Mouse (Mus musculus) midbrain, embryonic 10.5 days (tissue): ENCODE data around the gene Ankrd60. TPM values are rescaled to one million over a fixed set of nuclear protein-coding genes. Genes with fewer than 3 reads are reported as not detected.

Source experiments
- DNase-seq: peaks from one replicate; pipeline ENCODE4 v3.0.0-alpha.2; 2017; ENCODE audit warnings: low spot score
- H3K27ac ChIP-seq: fragments of 300-500 bp; sonication (generic); replicated peaks from 2 replicates; pipeline ENCODE4 v1.5.1; 2016; ENCODE audit warnings: mild to moderate bottlenecking
- H3K27me3 ChIP-seq: fragments of 300-500 bp; sonication (generic); 2 replicates; pipeline ENCODE4 v1.6.1; 2016; ENCODE audit warnings: low read depth, mild to moderate bottlenecking; ENCODE audit not compliant: poor library complexity, severe bottlenecking
- H3K36me3 ChIP-seq: fragments of 300-500 bp; sonication (generic); 2 replicates; pipeline ENCODE4 v1.6.1; 2016; ENCODE audit warnings: mild to moderate bottlenecking, moderate library complexity
- H3K4me1 ChIP-seq: fragments of 300-500 bp; sonication (generic); 2 replicates; pipeline ENCODE4 v1.6.1; 2016
- H3K4me3 ChIP-seq: fragments of 300-500 bp; sonication (generic); 2 replicates; pipeline ENCODE4 v1.5.1; 2016; ENCODE audit warnings: mild to moderate bottlenecking, moderate library complexity
- H3K9me3 ChIP-seq: fragments of 300-500 bp; sonication (generic); replicated peaks from 2 replicates; pipeline ENCODE4 v1.6.1; 2016; ENCODE audit warnings: mild to moderate bottlenecking
- WGBS: fragments of 180-500 bp; shearing (Covaris S2); methylation state at CpG from one replicate; pipeline ENCODE4 v1.1.7; 2016; 5-methylcytosine and 5-hydroxymethylcytosine counted together
- polyA plus RNA-seq: library from polyadenylated mRNA; unstranded; fragments of >200 nt; fragmentation: Nextera tagmentation; extraction: Ambion mirVana; gene quantifications from 2 replicates; pipeline ENCODE4 v1.2.1, GENCODE M21; 2016

Ankrd60 gene
- polyA plus RNA-seq, 1 experiment from 2014 or later, result not detected

GRCm38 (mm10) chr2:173535390-173535789 lies 42.8 kb downstream of the Ankrd60 start:
- Histone ChIP-seq H3K27ac (no peak overlapping the region), H3K9me3 (no peaks in the 10 kb centered on the region), H3K36me3 (no peaks in the 10 kb centered on the region), H3K4me1 (peaks cover 9% of the 10 kb centered on the region), H3K27me3 (no peaks in the 10 kb centered on the region), H3K4me3 (no peak overlapping the region)
- DNase-seq, result no peak
- WGBS, result 88% methylated on average over 18 of the region's 18 CpGs

- DNase-seq, result no peak
Measured at GRCm38 (mm10) chr2:173534581-173534980, 43.6 kb downstream of the Ankrd60 start.

GRCm38 (mm10) chr2:173532711-173533462 lies 45.3 kb downstream of the Ankrd60 start:
- Histone ChIP-seq H3K27me3 (no peaks in the 10 kb centered on the region), H3K9me3 (no peaks in the 10 kb centered on the region), H3K4me3 (no peak overlapping the region), H3K36me3 (no peaks in the 10 kb centered on the region), H3K27ac (no peak overlapping the region), H3K4me1 (no peaks in the 10 kb centered on the region)
- WGBS, result 78% methylated on average over 15 of the region's 15 CpGs
- DNase-seq, result no peak

More at GRCm38 (mm10) chr2:173534581-173534980, 43.6 kb downstream of the Ankrd60 start:
- H3K27me3 ChIP-seq, result no peaks in the 10 kb centered on the region
- H3K4me1 ChIP-seq, result peaks cover 1% of the 10 kb centered on the region
- no peak overlapping the region for H3K27ac ChIP-seq
- no peaks in the 10 kb centered on the region for H3K36me3 ChIP-seq
- H3K9me3 ChIP-seq, result no peaks in the 10 kb centered on the region
- H3K4me3 ChIP-seq, result no peak overlapping the region
- WGBS, result 86% methylated on average over 7 of the region's 7 CpGs

GRCm38 (mm10) chr2:173528493-173528892 lies 49.7 kb downstream of the Ankrd60 start:
- H3K36me3 ChIP-seq, result no peaks in the 10 kb centered on the region
- no peak overlapping the region for H3K27ac ChIP-seq
- no peak overlapping the region for H3K4me3 ChIP-seq
- H3K9me3 ChIP-seq, result no peaks in the 10 kb centered on the region
- WGBS, result 84% methylated on average over 3 of the region's 3 CpGs
- DNase-seq, result no peak
- no peaks in the 10 kb centered on the region for H3K27me3 ChIP-seq
- no peaks in the 10 kb centered on the region for H3K4me1 ChIP-seq

GRCm38 (mm10) chr2:173522376-173522775 lies 55.8 kb downstream of the Ankrd60 start, which contains the start of gene 1700021F07Rik:
Gene 1700021F07Rik, plus strand, starts transcription at chr2:173522586.
- WGBS, result 94% methylated on average over 18 of the region's 18 CpGs

More at GRCm38 (mm10) chr2:173522376-173522775, 55.8 kb downstream of the Ankrd60 start, which contains the start of gene 1700021F07Rik:
- DNase-seq, result no peak
- Histone ChIP-seq H3K9me3 (no peaks in the 10 kb centered on the region; the same call in 1 of the 2 replicates), H3K36me3 (no peaks in the 10 kb centered on the region), H3K27ac (no peak within 1 kb of the TSS; the same call in 1 of the 2 replicates), H3K4me1 (no peaks in the 10 kb centered on the region), H3K4me3 (no peak within 1 kb of the TSS), H3K27me3 (no peaks in the 10 kb centered on the region)

Other genes starting within 250 kb of the Ankrd60 start
- not detected in 2 replicates for gene 1700021F07Rik, start 55.8 kb downstream of the Ankrd60 start, polyA plus RNA-seq
- 24.0 and 27.7 TPM in 2 replicates for gene Rab22a, start 81.4 kb upstream of the Ankrd60 start, polyA plus RNA-seq
- not detected in 2 replicates for gene 1700010B08Rik, start 141.1 kb upstream of the Ankrd60 start, polyA plus RNA-seq
- 9.4 and 11.6 TPM in 2 replicates for gene Vapb, start 159.1 kb upstream of the Ankrd60 start, polyA plus RNA-seq